ENCODE assay signal across 14 mouse cellular contexts in the genomic region with DNA sequence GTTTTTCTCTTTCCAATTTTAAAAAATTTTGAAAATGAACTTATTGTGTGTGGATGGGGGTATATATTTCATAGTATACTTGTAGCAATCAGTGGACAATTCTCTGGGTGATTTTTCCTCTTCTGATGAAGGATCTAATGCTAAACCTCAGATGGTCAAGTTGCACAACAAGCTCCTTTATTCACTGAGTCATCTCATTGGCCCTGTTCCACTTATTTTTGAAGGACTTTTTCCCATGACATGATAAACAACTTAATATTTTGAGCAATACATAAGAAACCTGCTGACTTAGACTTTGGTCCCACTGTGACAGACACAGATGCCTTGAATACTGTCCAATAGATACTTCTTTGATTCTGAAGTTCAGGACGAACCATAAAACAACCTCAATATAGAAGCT.
"Had no signal": no experiment of that assay in that cellular context is flagged by ENCODE, and none has a peak within 500 bp of the region (broad histone marks: within the 10 kb centered on the region; RNA-seq: fewer than 3 reads in every experiment).

No protein-coding gene starts in this region.

- ATAC-seq: liver, embryonic 12.5 days had no signal

- DNase-seq: kidney, adult 9 months; kidney, postnatal 14 days; kidney, postnatal 4 days; liver; lung, adult 2 months; lung, postnatal 14 days; midbrain, embryonic 14.5 days; right cerebral cortex, adult 18-20 months; right cerebral cortex, postnatal 14 days; right cerebral cortex, postnatal 4 days; thymus, adult 2 months; thymus, postnatal 14 days; thymus, postnatal 4 days had no signal
